ENCODE assay signal across 14 mouse cellular contexts in the genomic region with DNA sequence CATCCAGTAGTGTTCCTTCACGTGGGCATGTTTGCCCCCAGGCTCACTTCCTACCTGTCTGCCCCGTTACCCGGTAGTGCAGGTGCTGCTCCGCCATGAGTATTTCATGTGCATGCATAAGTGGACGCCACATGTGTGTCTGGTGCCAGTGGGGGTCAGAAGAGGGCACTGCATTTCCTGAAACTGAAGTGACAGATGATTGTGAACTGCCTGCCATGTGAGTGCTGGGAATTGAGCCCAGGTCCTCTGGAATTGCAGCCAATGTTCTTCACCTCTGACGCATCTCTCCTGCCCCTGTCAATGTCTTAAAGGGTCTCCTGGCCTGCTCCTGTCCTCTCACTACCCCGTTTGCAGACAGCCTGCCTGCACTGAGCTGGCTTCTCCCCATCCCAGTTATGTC.
DNase-seq lines count a peak whose midpoint lies in the region; ATAC-seq and TF ChIP-seq lines count a peak whose summit lies in the region.
"Had no signal": no experiment of that assay in that cellular context is flagged by ENCODE, and none has a peak within 500 bp of the region (broad histone marks: within the 10 kb centered on the region; RNA-seq: fewer than 3 reads in every experiment).

No protein-coding gene starts in this region.

- no peak overlapping the region for H3K4me2 ChIP-seq in heart, embryonic 13.5 days
- H3K4me2 ChIP-seq in midbrain, embryonic 14.5 days (ENCODE audit: low read length) = no peak overlapping the region
- no peak overlapping the region for H3K4me2 ChIP-seq in midbrain, postnatal 0 days (ENCODE audit: low read depth, low read length, poor library complexity, severe bottlenecking)
- no peak overlapping the region for H3K4me2 ChIP-seq in hindbrain, embryonic 12.5 days (replicated peaks)
- H3K4me2 ChIP-seq in stomach, embryonic 15.5 days = no peak overlapping the region

- 77% methylated on average over 7 of the region's 7 CpGs for WGBS in heart, embryonic 13.5 days
- 97% methylated on average over 7 of the region's 7 CpGs for WGBS in midbrain, embryonic 14.5 days
- WGBS in midbrain, postnatal 0 days = 85% methylated on average over 7 of the region's 7 CpGs
- WGBS in hindbrain, embryonic 12.5 days = 90% methylated on average over 7 of the region's 7 CpGs
- 82% methylated on average over 7 of the region's 7 CpGs for WGBS in stomach, embryonic 15.5 days

- H3K27ac ChIP-seq in heart, embryonic 13.5 days (replicated peaks) = peak overlapping the region; percentile 65
- 0 out of 2 replicates have a peak overlapping the region, but pooled peaks have one; percentile 21 for H3K27ac ChIP-seq in midbrain, embryonic 14.5 days (replicated peaks; ENCODE audit: low read depth, low read length)
- H3K27ac ChIP-seq in midbrain, postnatal 0 days (ENCODE audit: low read depth, low read length) = no peak overlapping the region
- H3K27ac ChIP-seq in hindbrain, embryonic 12.5 days = peak overlapping the region; percentile 80
- H3K27ac ChIP-seq in stomach, embryonic 15.5 days = peak overlapping the region; percentile 71; the same call in 1 of the 2 replicates
- H3K27ac ChIP-seq: liver, embryonic 14.5 days had no signal

- no peaks in the 10 kb centered on the region for H3K27me3 ChIP-seq in heart, embryonic 13.5 days (replicated peaks)
- H3K27me3 ChIP-seq in midbrain, embryonic 14.5 days (ENCODE audit: control insufficient read depth, insufficient read depth, low read length) = no peaks in the 10 kb centered on the region
- H3K27me3 ChIP-seq in midbrain, postnatal 0 days (ENCODE audit: insufficient read depth, low read length) = no peaks in the 10 kb centered on the region
- no peaks in the 10 kb centered on the region for H3K27me3 ChIP-seq in hindbrain, embryonic 12.5 days
- no peaks in the 10 kb centered on the region for H3K27me3 ChIP-seq in stomach, embryonic 15.5 days (replicated peaks)

- ATAC-seq in heart, embryonic 13.5 days (ENCODE audit: extremely low read depth, insufficient number of reproducible peaks, low FRiP score, low TSS enrichment) = no peak
- ATAC-seq in midbrain, embryonic 14.5 days (ENCODE audit: low FRiP score, low TSS enrichment) = no peak
- no peak for ATAC-seq in midbrain, postnatal 0 days (ENCODE audit: low FRiP score)
- ATAC-seq in hindbrain, embryonic 12.5 days (ENCODE audit: low FRiP score) = no peak
- no peak for ATAC-seq in stomach, embryonic 15.5 days (ENCODE audit: insufficient read depth, low FRiP score, low read depth)

- intact Hi-C loops in heart, postnatal 14 days (cut with DNase I) = no loop called here

- no peak overlapping the region for H3K4me3 ChIP-seq in heart, embryonic 13.5 days
- no peak overlapping the region for H3K4me3 ChIP-seq in midbrain, embryonic 14.5 days (replicated peaks; ENCODE audit: low read depth, low read length)
- no peak overlapping the region for H3K4me3 ChIP-seq in midbrain, postnatal 0 days (ENCODE audit: low read depth, low read length)
- H3K4me3 ChIP-seq in hindbrain, embryonic 12.5 days = no peak overlapping the region
- no peak overlapping the region for H3K4me3 ChIP-seq in stomach, embryonic 15.5 days (replicated peaks)
- H3K4me3 ChIP-seq: left cerebral cortex, adult 2 months had no signal

- TF ChIP-seq CTCF in midbrain, postnatal 0 days (IDR thresholded peaks at IDR 0.05) = no peak

- H3K36me3 ChIP-seq in heart, embryonic 13.5 days = peaks cover 19% of the 10 kb centered on the region
- H3K36me3 ChIP-seq in midbrain, embryonic 14.5 days (ENCODE audit: control insufficient read depth, insufficient read depth, low read length) = no peaks in the 10 kb centered on the region
- H3K36me3 ChIP-seq in midbrain, postnatal 0 days (ENCODE audit: insufficient read depth, low read length) = no peaks in the 10 kb centered on the region
- H3K36me3 ChIP-seq in hindbrain, embryonic 12.5 days = no peaks in the 10 kb centered on the region
- H3K36me3 ChIP-seq in stomach, embryonic 15.5 days = no peaks in the 10 kb centered on the region

- DNase-seq in heart, postnatal 14 days = no peak
- DNase-seq in midbrain, embryonic 14.5 days = no peak
- no peak for DNase-seq in midbrain, postnatal 0 days (ENCODE audit: low spot score)
- no peak for DNase-seq in thymus, postnatal 10 days (ENCODE audit: low spot score in 2 of 2)
- DNase-seq in right cerebral cortex, postnatal 10 days (ENCODE audit: low spot score in 2 of 2) = no peak
- DNase-seq: adrenal gland, adult 8-10 months; kidney, adult 11 months; kidney, postnatal 4 days; thymus, adult 2 months had no signal

- no peak overlapping the region for H3K9ac ChIP-seq in heart, embryonic 13.5 days
- H3K9ac ChIP-seq in midbrain, embryonic 14.5 days (replicated peaks; ENCODE audit: low read length) = no peak overlapping the region
- H3K9ac ChIP-seq in midbrain, postnatal 0 days (replicated peaks; ENCODE audit: low read length, poor library complexity, severe bottlenecking) = no peak overlapping the region
- H3K9ac ChIP-seq in hindbrain, embryonic 12.5 days = no peak overlapping the region
- no peak overlapping the region for H3K9ac ChIP-seq in stomach, embryonic 15.5 days
- H3K9ac ChIP-seq: liver, embryonic 14.5 days had no signal

- no peaks in the 10 kb centered on the region for H3K9me3 ChIP-seq in heart, embryonic 13.5 days
- H3K9me3 ChIP-seq in midbrain, embryonic 14.5 days (ENCODE audit: control insufficient read depth, low read length) = no peaks in the 10 kb centered on the region
- no peaks in the 10 kb centered on the region for H3K9me3 ChIP-seq in midbrain, postnatal 0 days (ENCODE audit: low read length)
- no peaks in the 10 kb centered on the region for H3K9me3 ChIP-seq in hindbrain, embryonic 12.5 days (replicated peaks)
- no peaks in the 10 kb centered on the region for H3K9me3 ChIP-seq in stomach, embryonic 15.5 days

- peaks cover 94% of the 10 kb centered on the region for H3K4me1 ChIP-seq in heart, embryonic 13.5 days
- peaks cover 27% of the 10 kb centered on the region for H3K4me1 ChIP-seq in midbrain, embryonic 14.5 days (ENCODE audit: control insufficient read depth, insufficient read depth, low read length)
- peaks cover 8% of the 10 kb centered on the region; the same call in 1 of the 2 replicates for H3K4me1 ChIP-seq in midbrain, postnatal 0 days (ENCODE audit: insufficient read depth, low read length)
- H3K4me1 ChIP-seq in hindbrain, embryonic 12.5 days = peaks cover 60% of the 10 kb centered on the region
- peaks cover 30% of the 10 kb centered on the region for H3K4me1 ChIP-seq in stomach, embryonic 15.5 days
